Mouse (Mus musculus) kidney, adult 11 months (tissue): ENCODE measurements around the gene Slc1a7.

Source experiments
- DNase-seq: peaks from one replicate; pipeline ENCODE4 v3.0.0; 2022

Gene Slc1a7

GRCm38 (mm10) chr4:108015067-108015765 lies 47.1 kb downstream of the Slc1a7 start:
- DNase-seq: peak; percentile 61

- no peak for DNase-seq
Measured at GRCm38 (mm10) chr4:108016321-108016720, 48.2 kb downstream of the Slc1a7 start.

DNA sequence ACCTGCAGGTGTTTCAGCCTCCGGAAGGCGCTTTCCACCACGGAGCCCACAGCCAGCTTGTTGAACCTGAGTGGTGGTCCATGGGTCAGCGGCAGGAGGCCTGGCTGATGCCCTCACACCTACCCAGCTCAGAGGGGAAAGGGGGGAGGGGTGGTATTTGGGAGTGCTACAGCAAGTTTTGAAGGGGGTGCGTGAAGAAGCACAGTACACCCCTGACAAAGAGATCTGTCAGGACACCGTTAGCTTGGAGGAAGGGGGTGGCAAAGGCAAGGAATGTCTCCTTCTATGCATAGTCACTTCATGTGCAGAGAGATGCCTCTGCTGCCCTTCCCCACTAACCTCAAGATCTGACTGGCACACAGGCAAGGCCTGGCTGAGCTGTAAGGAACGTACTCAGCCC lies 49.7 kb downstream of the Slc1a7 start:
- DNase-seq: no peak

- DNase-seq: no peak
Measured at GRCm38 (mm10) chr4:108018241-108018923, 50.2 kb downstream of the Slc1a7 start.

DNA sequence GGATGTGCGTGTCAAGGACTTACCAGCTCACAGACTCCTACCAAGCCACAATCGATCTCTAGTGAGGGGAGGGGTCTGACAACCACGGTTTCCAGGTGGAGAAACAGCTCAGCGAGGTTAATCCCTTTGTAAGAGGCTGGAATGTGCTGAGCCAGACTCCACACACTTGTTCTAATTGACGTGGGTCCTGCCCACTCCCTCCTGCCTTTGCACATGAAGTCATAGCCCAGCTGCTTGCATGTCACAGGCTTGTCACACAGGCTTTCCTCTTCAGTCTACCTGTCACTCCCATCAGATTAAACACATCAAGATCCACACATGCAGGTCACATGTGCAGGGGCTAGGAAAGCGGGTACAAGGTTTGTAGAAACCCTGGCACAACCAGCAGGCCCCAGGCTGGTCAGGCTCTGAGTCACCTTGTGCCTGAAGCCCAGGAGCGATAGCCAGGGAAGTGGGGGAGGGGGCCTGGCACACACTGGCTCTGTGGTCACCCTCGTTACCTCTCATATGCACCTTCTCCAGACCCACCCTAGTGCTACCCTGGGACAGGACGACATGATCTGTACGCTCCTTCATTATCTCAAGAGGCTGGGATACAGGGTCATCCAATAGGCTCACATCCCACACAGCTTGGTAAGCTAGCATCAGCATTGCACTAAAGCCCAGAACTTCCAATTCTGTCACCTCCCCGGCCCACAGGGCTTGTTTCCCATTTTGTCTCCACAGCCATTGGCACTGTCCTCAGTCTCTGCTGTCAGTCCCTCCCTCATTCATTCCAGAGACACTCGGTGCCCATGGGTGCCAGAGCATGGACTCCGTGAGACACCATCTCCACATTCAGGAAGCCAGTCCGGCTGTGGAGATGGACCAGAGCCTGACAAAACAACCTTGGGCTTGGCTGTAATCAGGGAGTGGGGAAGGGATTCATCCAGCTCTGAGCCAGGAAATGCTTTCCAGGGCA lies 51.1 kb downstream of the Slc1a7 start:
- DNase-seq: no peak

DNA sequence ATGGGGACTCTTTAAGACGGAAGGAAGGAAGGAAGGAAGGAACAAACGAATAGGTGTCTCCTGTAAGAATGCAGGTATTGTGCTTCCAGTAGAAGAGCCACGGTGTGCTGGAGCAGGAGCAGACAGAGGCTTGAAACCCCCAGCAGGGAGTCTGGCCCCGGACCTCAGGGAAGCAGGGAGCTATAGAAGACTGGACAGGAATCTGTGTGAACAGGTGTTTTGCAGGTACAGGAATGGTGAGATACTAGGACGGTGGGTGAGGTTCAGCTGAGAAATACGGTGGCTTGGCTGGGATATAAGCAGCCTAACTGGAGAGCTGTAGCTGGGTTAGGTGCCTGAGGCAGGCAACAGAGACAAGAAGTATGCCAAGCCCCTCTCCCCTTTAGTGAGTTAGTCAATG lies 52.0 kb downstream of the Slc1a7 start:
- DNase-seq: no peak

GRCm38 (mm10) chr4:108023186-108023585 lies 55.1 kb downstream of the Slc1a7 start:
- DNase-seq: peak; percentile 41

DNA sequence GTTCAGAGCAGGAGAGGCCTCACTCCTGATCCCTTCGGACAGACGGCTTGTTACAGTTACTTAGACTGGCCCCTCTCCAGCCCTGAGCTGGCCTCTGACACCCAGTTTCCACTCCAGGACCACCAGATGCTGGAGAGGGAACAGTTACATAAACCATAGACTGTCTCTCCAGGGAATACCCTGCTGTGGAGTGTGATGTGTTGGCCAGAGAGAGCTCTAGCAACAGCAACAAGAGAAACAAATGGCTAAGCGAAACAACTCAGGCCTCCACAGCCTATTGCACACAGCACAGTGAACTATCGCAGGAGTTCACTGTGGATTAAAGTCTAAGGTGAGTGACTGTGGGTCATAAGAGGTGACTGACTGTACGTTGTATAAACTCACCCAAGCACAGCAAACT lies 56.5 kb downstream of the Slc1a7 start:
- DNase-seq: peak; percentile 78

DNA sequence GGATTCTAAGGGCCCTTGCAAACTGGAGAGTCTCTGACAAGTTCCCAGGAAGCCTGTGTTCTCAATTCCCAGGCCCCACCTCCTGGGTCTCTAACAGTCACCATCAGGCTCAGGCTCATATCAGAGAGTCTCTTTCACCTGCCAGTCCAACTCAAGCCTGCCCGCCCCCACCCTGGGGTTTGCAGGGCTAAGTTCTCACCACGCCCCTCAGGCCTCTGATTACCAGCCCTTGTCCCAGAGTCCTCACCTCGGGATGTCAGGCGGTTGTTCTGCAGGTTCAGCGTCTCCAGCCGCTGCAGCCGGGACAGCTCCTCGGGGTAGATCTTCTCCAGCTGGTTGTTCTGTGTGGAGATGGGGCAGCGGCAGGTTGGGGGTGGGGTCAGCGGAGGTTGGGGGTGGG lies 57.1 kb downstream of the Slc1a7 start:
- DNase-seq: peak; percentile 81

- DNase-seq: no peak
Measured at GRCm38 (mm10) chr4:108026193-108026592, 58.1 kb downstream of the Slc1a7 start.

DNA sequence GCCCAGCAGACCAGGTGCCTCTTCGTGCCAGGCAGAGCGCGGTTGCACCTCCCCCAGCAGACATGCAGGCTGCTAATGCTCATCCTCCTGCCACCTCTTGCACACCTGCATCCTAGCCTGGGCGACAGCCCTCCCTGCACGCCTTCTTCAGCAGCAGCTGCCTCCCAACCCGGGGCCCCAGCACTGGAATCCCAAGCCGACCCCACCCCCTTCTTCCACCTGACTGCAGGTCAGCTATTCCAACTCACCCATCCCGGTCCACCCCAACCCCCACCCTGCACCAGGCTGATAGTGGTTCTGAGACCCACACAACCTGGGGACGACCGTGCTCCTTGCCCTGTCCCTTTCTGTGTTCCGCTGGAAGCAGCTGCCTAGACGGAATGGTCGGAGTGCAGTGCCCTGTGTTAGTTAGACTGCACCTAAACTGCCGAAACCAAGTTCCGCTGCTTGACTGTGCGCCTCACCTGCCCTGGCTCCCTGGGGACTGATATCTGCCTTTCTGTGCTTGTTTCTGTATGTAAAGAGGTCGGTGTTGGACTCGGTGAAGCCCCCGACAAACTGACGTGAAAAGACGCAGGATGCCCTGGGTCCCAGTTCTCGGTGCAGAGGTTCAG lies 62.9 kb downstream of the Slc1a7 start:
- no peak for DNase-seq

- DNase-seq: peak; percentile 43
Measured at GRCm38 (mm10) chr4:108031502-108032351, 63.6 kb downstream of the Slc1a7 start.

DNA sequence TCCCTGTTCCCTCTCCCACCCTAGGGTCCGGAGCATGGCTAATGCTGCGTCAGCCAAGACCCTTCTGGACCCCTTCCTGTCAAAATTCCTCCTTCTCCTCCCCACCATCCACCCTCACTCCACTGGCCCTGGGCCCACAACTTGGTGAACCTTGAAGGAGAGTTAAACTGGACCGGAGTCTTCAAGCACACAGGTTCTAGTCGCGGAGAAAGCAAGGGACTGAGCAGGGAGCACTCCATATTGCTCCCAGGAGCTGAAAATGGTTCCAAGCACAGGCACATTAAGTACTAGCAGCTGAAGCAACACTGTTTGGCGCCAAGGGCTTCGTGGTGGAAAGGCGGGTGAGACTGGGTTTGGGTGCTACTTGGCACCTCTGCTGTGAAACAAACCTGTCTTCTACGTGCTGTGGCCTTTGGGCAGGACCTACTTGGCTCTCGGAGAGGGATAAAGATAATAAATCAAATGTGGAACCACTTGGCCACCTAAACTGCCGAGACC lies 64.3 kb downstream of the Slc1a7 start:
- DNase-seq: no peak

DNA sequence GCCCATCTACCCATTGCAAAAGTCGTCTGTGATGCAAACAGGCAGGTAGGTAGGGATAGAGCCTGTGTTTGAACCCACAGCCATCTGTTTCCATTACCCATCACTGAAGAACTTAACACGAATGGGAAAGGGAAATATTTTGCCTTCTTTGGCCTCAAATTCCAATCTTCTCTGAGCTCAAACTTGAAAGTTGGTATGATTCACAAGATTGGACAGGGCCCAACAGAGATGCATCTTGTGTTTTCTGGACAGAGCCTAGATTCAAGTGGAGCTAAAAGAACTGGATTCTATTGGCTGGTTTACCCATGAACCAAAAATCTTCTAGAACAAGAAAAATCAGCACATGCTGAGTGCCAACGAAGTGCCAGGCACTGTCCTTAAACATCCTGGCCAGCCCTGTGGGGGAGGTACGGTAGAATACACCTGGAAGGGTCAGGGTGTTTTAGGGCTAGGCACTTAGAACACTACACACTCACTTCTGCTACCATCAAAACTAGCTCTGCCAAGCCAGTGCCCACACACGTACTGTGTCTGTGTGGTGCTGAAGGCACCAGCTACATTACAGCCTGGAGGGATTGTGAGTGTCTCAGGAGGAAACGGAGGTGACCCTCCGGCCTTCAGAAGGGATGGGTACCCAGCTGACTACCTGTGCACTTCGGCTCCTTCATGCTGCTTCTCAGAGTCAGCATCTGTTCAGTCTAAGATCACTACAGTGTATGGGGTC lies 65.1 kb downstream of the Slc1a7 start:
- no peak for DNase-seq

GRCm38 (mm10) chr4:108037027-108037426 lies 68.9 kb downstream of the Slc1a7 start:
- DNase-seq: no peak

GRCm38 (mm10) chr4:108045136-108046107 lies 77.3 kb downstream of the Slc1a7 start:
- DNase-seq: no peak

- no peak for DNase-seq
Measured at GRCm38 (mm10) chr4:108046136-108046535, 78.0 kb downstream of the Slc1a7 start.

- peak; percentile 42 for DNase-seq
Measured at GRCm38 (mm10) chr4:108051687-108052274, 83.6 kb downstream of the Slc1a7 start.

DNA sequence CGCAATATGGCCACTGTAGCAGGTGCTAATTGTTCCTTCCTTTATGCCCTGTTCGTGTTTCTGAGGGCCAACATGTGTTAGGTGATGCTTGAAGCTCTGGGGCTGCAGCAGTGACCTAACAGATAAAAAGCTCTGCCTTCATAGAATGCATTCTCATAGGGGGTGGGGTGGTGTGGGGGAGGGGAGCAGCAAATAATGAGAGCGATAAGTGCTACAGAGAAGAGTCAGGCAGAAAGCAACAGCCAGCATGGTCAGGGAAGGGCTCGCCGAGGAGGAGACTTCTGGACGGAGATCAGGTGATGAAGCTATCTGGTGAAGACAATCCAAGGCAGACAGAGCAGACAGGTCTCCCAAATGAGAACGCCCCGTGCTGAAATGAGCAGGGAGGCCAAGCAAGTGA lies 84.5 kb downstream of the Slc1a7 start:
- no peak for DNase-seq
